Mouse (Mus musculus): Measurements from ENCODE around the gene Prkra. TPM values are rescaled to one million over a fixed set of nuclear protein-coding genes. Genes with fewer than 3 reads are reported as not detected.
A peak's percentile ranks its signal among the peaks of the same experiment; 100 is the strongest.

The Prkra gene
- polyA plus RNA-seq, 1 experiment: 15.5 TPM

- H3K27ac ChIP-seq (ENCODE audit: insufficient read depth, low read depth, low read length): no peak overlapping the region
- H3K36me3 ChIP-seq (ENCODE audit: control insufficient read depth, insufficient read depth, low read length): no peaks in the 10 kb centered on the region
- no peaks in the 10 kb centered on the region for H3K4me1 ChIP-seq (ENCODE audit: control insufficient read depth, insufficient read depth, insufficient read length, low read length)
- no peaks in the 10 kb centered on the region for H3K27me3 ChIP-seq (ENCODE audit: control insufficient read depth, insufficient read depth, low read length)
- WGBS: 7% methylated on average over 1 of the region's 1 CpGs
- peak; percentile 29; the same call in 1 of the 2 replicates for TF ChIP-seq CTCF (IDR thresholded peaks at IDR 0.05; ENCODE audit: extremely low read depth, insufficient read length, insufficient replicate concordance, low read depth, low read length)
- TF ChIP-seq POLR2A (IDR thresholded peaks at IDR 0.05; ENCODE audit: low read depth, low read length): no peak
- H3K4me3 ChIP-seq (ENCODE audit: low read depth, low read length): no peak overlapping the region
These were observed 8.2 kb upstream of the Prkra start for GRCm38 (mm10) chr2:76655982-76656381.

- H3K27ac ChIP-seq (ENCODE audit: insufficient read depth, low read depth, low read length): no peak overlapping the region
- no peaks in the 10 kb centered on the region for H3K27me3 ChIP-seq (ENCODE audit: control insufficient read depth, insufficient read depth, low read length)
- WGBS: 79% methylated on average over 3 of the region's 3 CpGs
- H3K4me1 ChIP-seq (ENCODE audit: control insufficient read depth, insufficient read depth, insufficient read length, low read length): no peaks in the 10 kb centered on the region
- H3K4me3 ChIP-seq (ENCODE audit: low read depth, low read length): no peak overlapping the region
- no peak for TF ChIP-seq CTCF (IDR thresholded peaks at IDR 0.05; ENCODE audit: extremely low read depth, insufficient read length, insufficient replicate concordance, low read depth, low read length)
- no peak for TF ChIP-seq POLR2A (IDR thresholded peaks at IDR 0.05; ENCODE audit: low read depth, low read length)
- H3K36me3 ChIP-seq (ENCODE audit: control insufficient read depth, insufficient read depth, low read length): no peaks in the 10 kb centered on the region
These were observed 7.6 kb upstream of the Prkra start for GRCm38 (mm10) chr2:76655444-76655843.

- Histone ChIP-seq H3K36me3 (ENCODE audit: control insufficient read depth, insufficient read depth, low read length) (no peaks in the 10 kb centered on the region), H3K27ac (ENCODE audit: insufficient read depth, low read depth, low read length) (no peak overlapping the region), H3K27me3 (ENCODE audit: control insufficient read depth, insufficient read depth, low read length) (no peaks in the 10 kb centered on the region), H3K4me1 (ENCODE audit: control insufficient read depth, insufficient read depth, insufficient read length, low read length) (no peaks in the 10 kb centered on the region), H3K4me3 (ENCODE audit: low read depth, low read length) (no peak overlapping the region)
- 20% methylated on average over 5 of the region's 5 CpGs for whole genome bisulfite sequencing
- TF ChIP-seq POLR2A (IDR thresholded peaks at IDR 0.05; ENCODE audit: low read depth, low read length) (no peak), CTCF (IDR thresholded peaks at IDR 0.05; ENCODE audit: extremely low read depth, insufficient read length, insufficient replicate concordance, low read depth, low read length) (no peak)
These were observed 6.8 kb upstream of the Prkra start for GRCm38 (mm10) chr2:76654646-76655045.

GRCm38 (mm10) chr2:76653070-76653469, 5.3 kb upstream of the Prkra start:
- WGBS: 95% methylated on average over 4 of the region's 4 CpGs
- Histone ChIP-seq H3K27ac (ENCODE audit: insufficient read depth, low read depth, low read length) (no peak overlapping the region), H3K36me3 (ENCODE audit: control insufficient read depth, insufficient read depth, low read length) (no peaks in the 10 kb centered on the region), H3K27me3 (ENCODE audit: control insufficient read depth, insufficient read depth, low read length) (no peaks in the 10 kb centered on the region), H3K4me1 (ENCODE audit: control insufficient read depth, insufficient read depth, insufficient read length, low read length) (no peaks in the 10 kb centered on the region), H3K4me3 (ENCODE audit: low read depth, low read length) (no peak overlapping the region)
- TF ChIP-seq CTCF (IDR thresholded peaks at IDR 0.05; ENCODE audit: extremely low read depth, insufficient read length, insufficient replicate concordance, low read depth, low read length) (no peak), POLR2A (IDR thresholded peaks at IDR 0.05; ENCODE audit: low read depth, low read length) (no peak)

GRCm38 (mm10) chr2:76648666-76649141, 889 bp upstream of the Prkra start:
- Histone ChIP-seq H3K4me3 (ENCODE audit: low read depth, low read length) (peak overlapping the region; percentile 92), H3K36me3 (ENCODE audit: control insufficient read depth, insufficient read depth, low read length) (no peaks in the 10 kb centered on the region), H3K27me3 (ENCODE audit: control insufficient read depth, insufficient read depth, low read length) (no peaks in the 10 kb centered on the region), H3K4me1 (ENCODE audit: control insufficient read depth, insufficient read depth, insufficient read length, low read length) (no peaks in the 10 kb centered on the region), H3K27ac (ENCODE audit: insufficient read depth, low read depth, low read length) (peak overlapping the region; percentile 68)
- TF ChIP-seq POLR2A (IDR thresholded peaks at IDR 0.05; ENCODE audit: low read depth, low read length) (no peak), CTCF (IDR thresholded peaks at IDR 0.05; ENCODE audit: extremely low read depth, insufficient read length, insufficient replicate concordance, low read depth, low read length) (no peak)
- 18% methylated on average over 13 of the region's 13 CpGs for WGBS

DNA sequence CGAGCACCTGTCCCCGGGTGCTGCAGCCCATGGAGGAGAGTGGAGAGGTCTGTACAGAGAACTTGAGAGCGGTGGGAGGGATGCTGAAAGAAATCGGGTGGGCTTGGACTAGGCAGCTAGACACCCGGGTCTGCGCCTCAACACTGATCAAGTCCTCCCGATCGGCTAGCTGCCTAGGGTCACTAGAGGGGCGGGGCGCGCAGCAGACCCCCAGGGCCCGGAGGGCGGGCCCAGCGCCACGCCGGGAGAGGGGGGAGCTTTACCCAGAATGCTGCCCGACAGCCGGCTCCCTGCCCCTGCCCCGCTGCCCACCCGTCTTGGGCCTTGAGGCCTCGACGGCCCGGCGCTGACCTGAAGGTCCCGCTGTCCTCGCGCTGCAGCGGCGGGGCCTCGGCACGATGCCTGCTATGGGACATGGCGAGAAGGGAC, 360 bp downstream of the Prkra start:
- WGBS: under 1% methylated on average over 32 of the region's 32 CpGs
- Histone ChIP-seq H3K27ac (ENCODE audit: insufficient read depth, low read depth, low read length) (peak overlapping the region; percentile 35; the same call in 1 of the 2 replicates), H3K4me3 (ENCODE audit: low read depth, low read length) (peak overlapping the region; percentile 92)

GRCm38 (mm10) chr2:76643801-76644200, 4.0 kb downstream of the Prkra start:
- TF ChIP-seq CTCF (IDR thresholded peaks at IDR 0.05; ENCODE audit: extremely low read depth, insufficient read length, insufficient replicate concordance, low read depth, low read length) (no peak), POLR2A (IDR thresholded peaks at IDR 0.05; ENCODE audit: low read depth, low read length) (no peak)
- H3K27ac ChIP-seq (ENCODE audit: insufficient read depth, low read depth, low read length): no peak overlapping the region
- H3K36me3 ChIP-seq (ENCODE audit: control insufficient read depth, insufficient read depth, low read length): peaks cover 27% of the 10 kb centered on the region
- no peaks in the 10 kb centered on the region for H3K27me3 ChIP-seq (ENCODE audit: control insufficient read depth, insufficient read depth, low read length)
- H3K4me1 ChIP-seq (ENCODE audit: control insufficient read depth, insufficient read depth, insufficient read length, low read length): no peaks in the 10 kb centered on the region
- H3K4me3 ChIP-seq (ENCODE audit: low read depth, low read length): no peak overlapping the region

More for the DNA sequence above, 360 bp downstream of the Prkra start:
- Histone ChIP-seq H3K4me1 (ENCODE audit: control insufficient read depth, insufficient read depth, insufficient read length, low read length) (no peaks in the 10 kb centered on the region), H3K27me3 (ENCODE audit: control insufficient read depth, insufficient read depth, low read length) (no peaks in the 10 kb centered on the region), H3K36me3 (ENCODE audit: control insufficient read depth, insufficient read depth, low read length) (peaks cover 6% of the 10 kb centered on the region)
- TF ChIP-seq CTCF (IDR thresholded peaks at IDR 0.05; ENCODE audit: extremely low read depth, insufficient read length, insufficient replicate concordance, low read depth, low read length): no peak
- TF ChIP-seq POLR2A (IDR thresholded peaks at IDR 0.05; ENCODE audit: low read depth, low read length): no peak

All from small intestine, adult 2 months (tissue).